Comparison of ENCODE assay signal across 21 mouse cellular contexts in genomic region chr2:34588546-34588945, GRCm38 (mm10).
A peak's percentile ranks its signal among the peaks of the same experiment; 100 is the strongest.
DNase-seq lines count a peak whose midpoint lies in the region; ATAC-seq and TF ChIP-seq lines count a peak whose summit lies in the region.
"Had no signal": no experiment of that assay in that cellular context is flagged by ENCODE, and none has a peak within 500 bp of the region (broad histone marks: within the 10 kb centered on the region; RNA-seq: fewer than 3 reads in every experiment).

No protein-coding gene starts in this region.

- peak; percentile 80 for DNase-seq in heart, adult 11 months
- no peak for DNase-seq in heart, adult 2 months
- DNase-seq in layer of hippocampus, adult 11-12 months (ENCODE audit: low spot score), result peak; percentile 23
- DNase-seq in layer of hippocampus, postnatal 25 days (ENCODE audit: extremely low spot score in 1 of 2, low spot score in 1 of 2), result no peak
- DNase-seq in midbrain, embryonic 11.5 days (ENCODE audit: low spot score, missing footprints), result no peak
- DNase-seq in brain, embryonic 14.5 days (ENCODE audit: low read depth), result peak; percentile 51
- no peak for DNase-seq in kidney, adult 18-20 months
- DNase-seq: adrenal gland, adult 8-10 months; gastrocnemius, postnatal 14 days; heart, postnatal 36 days; kidney, adult 8-10 months; kidney, postnatal 14 days; liver, postnatal 0 days; thymus, postnatal 36 days had no signal

- 77% methylated on average over 8 of the region's 8 CpGs for WGBS in heart, adult 2 months
- 87% methylated on average over 8 of the region's 8 CpGs for WGBS in midbrain, embryonic 13.5 days
- WGBS in midbrain, embryonic 11.5 days, result 88% methylated on average over 8 of the region's 8 CpGs

- TF ChIP-seq CTCF in heart, adult 2 months (IDR thresholded peaks at IDR 0.05), result no peak
- TF ChIP-seq CTCF in brain, embryonic 14.5 days (IDR thresholded peaks at IDR 0.05; ENCODE audit: borderline replicate concordance, extremely low read depth, insufficient read depth, insufficient read length), result no peak

- H3K79me2 ChIP-seq in heart, adult 2 months (replicated peaks; ENCODE audit: control insufficient read depth, insufficient read depth, low read length), result no peaks in the 10 kb centered on the region

- H3K4me2 ChIP-seq in midbrain, embryonic 13.5 days (replicated peaks), result no peak overlapping the region
- H3K4me2 ChIP-seq in midbrain, embryonic 11.5 days, result no peak overlapping the region
- H3K4me2 ChIP-seq: embryonic facial prominence, embryonic 13.5 days; midbrain, embryonic 15.5 days had no signal

- intact Hi-C loops in heart, adult 2 months (cut with DNase I), result no loop called here

- no peak overlapping the region for H3K4me3 ChIP-seq in heart, adult 2 months
- no peak overlapping the region for H3K4me3 ChIP-seq in midbrain, embryonic 13.5 days (replicated peaks)
- H3K4me3 ChIP-seq in midbrain, embryonic 11.5 days (ENCODE audit: low read depth, low read length), result no peak overlapping the region
- H3K4me3 ChIP-seq: embryonic facial prominence, embryonic 13.5 days; midbrain, embryonic 15.5 days had no signal

- no peaks in the 10 kb centered on the region; the same call in 1 of the 2 replicates for H3K4me1 ChIP-seq in heart, adult 2 months (ENCODE audit: control insufficient read depth, insufficient read depth, low read length)
- H3K4me1 ChIP-seq in midbrain, embryonic 13.5 days (replicated peaks), result peaks cover 5% of the 10 kb centered on the region; the same call in 1 of the 2 replicates
- H3K4me1 ChIP-seq in midbrain, embryonic 11.5 days (ENCODE audit: control insufficient read depth, insufficient read depth, low read length), result no peaks in the 10 kb centered on the region
- H3K4me1 ChIP-seq: midbrain, embryonic 15.5 days had no signal

- no peaks in the 10 kb centered on the region for H3K9me3 ChIP-seq in midbrain, embryonic 13.5 days
- no peaks in the 10 kb centered on the region for H3K9me3 ChIP-seq in midbrain, embryonic 11.5 days (ENCODE audit: control insufficient read depth, low read length)
- H3K9me3 ChIP-seq: embryonic facial prominence, embryonic 13.5 days; midbrain, embryonic 15.5 days had no signal

- no peak for ATAC-seq in midbrain, embryonic 13.5 days
- no peak for ATAC-seq in midbrain, embryonic 11.5 days (ENCODE audit: low FRiP score)
- ATAC-seq: CD4-positive, CD25-positive, alpha-beta regulatory T cell, adult 4 months; forebrain, embryonic 14.5 days; inflammation-experienced regulatory T-cells, adult 6 months; liver, postnatal 0 days; midbrain, embryonic 15.5 days; Patski had no signal

- no peak overlapping the region for H3K9ac ChIP-seq in heart, adult 2 months (ENCODE audit: low read depth, low read length)
- H3K9ac ChIP-seq in midbrain, embryonic 13.5 days (replicated peaks), result no peak overlapping the region
- no peak overlapping the region for H3K9ac ChIP-seq in midbrain, embryonic 11.5 days (ENCODE audit: low read length)
- H3K9ac ChIP-seq: embryonic facial prominence, embryonic 13.5 days; liver, postnatal 0 days; midbrain, embryonic 15.5 days had no signal

- TF ChIP-seq POLR2A in heart, adult 2 months (IDR thresholded peaks at IDR 0.05; ENCODE audit: insufficient read depth, low read depth, low read length), result no peak
- TF ChIP-seq POLR2A in brain, embryonic 14.5 days (IDR thresholded peaks at IDR 0.05; ENCODE audit: borderline replicate concordance, extremely low read depth, insufficient read depth, insufficient read length, poor library complexity, severe bottlenecking), result no peak

- no peak for TF ChIP-seq EP300 in heart, adult 2 months (IDR thresholded peaks at IDR 0.05; ENCODE audit: insufficient read depth, low read depth, low read length)

- no peaks in the 10 kb centered on the region for H3K36me3 ChIP-seq in heart, adult 2 months (ENCODE audit: control insufficient read depth, insufficient read depth, low read length)
- peaks cover 30% of the 10 kb centered on the region for H3K36me3 ChIP-seq in midbrain, embryonic 13.5 days
- no peaks in the 10 kb centered on the region; the same call in 1 of the 2 replicates for H3K36me3 ChIP-seq in midbrain, embryonic 11.5 days (ENCODE audit: control insufficient read depth, insufficient read depth, low read length)

- no peak overlapping the region for H3K27ac ChIP-seq in heart, adult 2 months
- peak overlapping the region; percentile 8; the same call in 1 of the 2 replicates for H3K27ac ChIP-seq in midbrain, embryonic 13.5 days
- no peak overlapping the region for H3K27ac ChIP-seq in midbrain, embryonic 11.5 days (ENCODE audit: low read depth, low read length)
- H3K27ac ChIP-seq: embryonic facial prominence, embryonic 13.5 days; midbrain, embryonic 15.5 days had no signal

- no peaks in the 10 kb centered on the region for H3K27me3 ChIP-seq in heart, adult 2 months (ENCODE audit: control insufficient read depth, insufficient read depth, low read length)
- no peaks in the 10 kb centered on the region for H3K27me3 ChIP-seq in midbrain, embryonic 13.5 days
- H3K27me3 ChIP-seq in midbrain, embryonic 11.5 days (ENCODE audit: control insufficient read depth, insufficient read depth, low read length), result no peaks in the 10 kb centered on the region
- H3K27me3 ChIP-seq: embryonic facial prominence, embryonic 13.5 days; midbrain, embryonic 15.5 days; Patski had no signal

Comparison
In these comparisons a context has a peak if more than half of its experiments do, and no peak if none do; other contexts are left out.
1. DNase-seq: peak in heart, adult 11 months (single experiment), layer of hippocampus, adult 11-12 months (single experiment) and brain, embryonic 14.5 days (single experiment); none in heart, adult 2 months (0 of 2), layer of hippocampus, postnatal 25 days (0 of 2), midbrain, embryonic 11.5 days (single experiment) and kidney, adult 18-20 months (single experiment).